Mouse (Mus musculus): Measurements from ENCODE around the gene Mrpl27.
"Not testable (repeated sequence)": the region's sequence is repeated elsewhere in the genome, so short reads cannot be mapped to it uniquely, and the experiment has no call there.

Mrpl27 gene

DNA sequence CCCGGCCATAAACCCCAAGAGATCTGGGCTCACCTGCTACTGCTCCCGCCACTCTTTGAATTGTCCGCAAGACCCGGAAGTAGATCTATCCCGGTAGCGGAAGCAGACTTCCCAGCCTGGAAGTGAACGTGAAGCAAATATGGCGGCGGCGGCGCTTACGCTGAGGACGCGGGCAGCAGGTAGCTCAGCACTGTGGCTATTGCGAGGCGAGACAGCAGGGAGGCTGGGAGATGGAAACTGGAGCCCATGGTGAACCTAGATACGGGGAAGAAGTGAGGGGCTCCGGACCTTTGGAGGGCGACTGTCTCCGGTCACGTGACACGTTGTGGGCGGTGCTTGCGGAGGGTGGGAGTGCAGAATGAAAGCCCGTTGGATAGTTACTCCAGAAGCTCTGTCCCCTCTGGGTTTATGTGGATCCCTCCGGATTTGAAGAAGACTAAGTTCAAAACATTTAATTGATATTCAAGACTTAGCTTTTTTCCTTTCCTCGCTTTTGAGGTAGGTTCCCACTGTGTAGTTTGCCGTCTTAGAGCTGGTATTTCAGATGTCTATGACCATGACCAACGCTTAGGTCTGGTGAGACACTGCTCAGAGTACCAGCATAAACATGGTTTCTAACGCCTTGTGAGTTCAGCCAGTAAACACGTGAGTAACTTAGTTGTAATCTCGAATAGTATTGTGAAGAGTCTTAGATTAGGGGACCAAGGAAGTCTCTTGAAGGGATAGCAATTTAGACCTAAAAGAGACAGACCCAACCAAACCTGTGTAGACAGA is at the start of gene Mrpl27, which contains the start of gene Eme1:
Gene Mrpl27, plus strand, starts transcription at position 105 of the 774 bp plus-strand sequence.
Gene Eme1, minus strand, starts transcription at position 302 of the 774 bp plus-strand sequence.
- DNase-seq (ENCODE audit: low read depth, low spot score), result peak; percentile 64

- no peak for DNase-seq (ENCODE audit: low read depth, low spot score)
Observed at GRCm38 (mm10) chr11:94610744-94611740, 42.5 kb upstream of the Mrpl27 start.

- no peak for DNase-seq (ENCODE audit: low read depth, low spot score)
Observed at GRCm38 (mm10) chr11:94614603-94615002, 39.0 kb upstream of the Mrpl27 start.

GRCm38 (mm10) chr11:94615494-94615893 is 38.1 kb upstream of the Mrpl27 start:
- no peak for DNase-seq (ENCODE audit: low read depth, low spot score)

GRCm38 (mm10) chr11:94617646-94618045 is 35.9 kb upstream of the Mrpl27 start:
- no peak for DNase-seq (ENCODE audit: low read depth, low spot score)

DNA sequence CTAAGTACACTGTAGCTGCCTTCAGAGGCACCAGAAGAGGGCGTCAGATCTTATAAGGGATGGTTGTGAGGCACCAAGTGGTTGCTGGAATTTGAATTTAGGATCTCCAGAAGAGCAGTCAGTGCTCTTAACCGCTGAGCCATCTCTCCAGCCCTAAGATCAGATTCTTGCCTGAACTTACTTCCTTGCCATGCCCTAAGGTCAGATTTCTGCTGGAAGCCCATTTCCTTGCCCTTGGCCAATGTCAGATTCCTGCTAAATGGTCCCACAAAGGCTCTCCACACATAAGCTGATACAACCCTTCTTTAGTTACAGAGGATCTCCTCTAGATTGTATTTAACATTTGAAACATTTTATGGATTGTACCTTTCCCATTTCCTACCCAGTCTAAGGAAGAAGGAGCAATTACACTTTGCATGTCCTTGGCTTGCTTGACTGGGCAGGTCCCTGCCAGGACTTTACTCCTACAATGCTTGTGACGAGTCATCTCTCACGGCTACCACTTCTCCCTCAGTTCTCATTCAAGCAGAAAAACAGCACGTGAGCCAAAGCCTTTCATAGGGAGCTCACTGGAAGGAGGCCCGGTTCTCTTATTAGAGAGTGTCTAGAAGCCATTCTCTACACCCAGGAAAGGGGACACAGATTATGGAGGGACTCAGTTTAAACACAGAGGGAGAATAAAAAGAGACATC is 32.7 kb upstream of the Mrpl27 start:
- DNase-seq (ENCODE audit: low read depth, low spot score), result no peak

- no peak for DNase-seq (ENCODE audit: low read depth, low spot score)
Observed at GRCm38 (mm10) chr11:94621458-94621852, 32.1 kb upstream of the Mrpl27 start.

GRCm38 (mm10) chr11:94622162-94622561 is 31.4 kb upstream of the Mrpl27 start:
- no peak for DNase-seq (ENCODE audit: low read depth, low spot score)

DNA sequence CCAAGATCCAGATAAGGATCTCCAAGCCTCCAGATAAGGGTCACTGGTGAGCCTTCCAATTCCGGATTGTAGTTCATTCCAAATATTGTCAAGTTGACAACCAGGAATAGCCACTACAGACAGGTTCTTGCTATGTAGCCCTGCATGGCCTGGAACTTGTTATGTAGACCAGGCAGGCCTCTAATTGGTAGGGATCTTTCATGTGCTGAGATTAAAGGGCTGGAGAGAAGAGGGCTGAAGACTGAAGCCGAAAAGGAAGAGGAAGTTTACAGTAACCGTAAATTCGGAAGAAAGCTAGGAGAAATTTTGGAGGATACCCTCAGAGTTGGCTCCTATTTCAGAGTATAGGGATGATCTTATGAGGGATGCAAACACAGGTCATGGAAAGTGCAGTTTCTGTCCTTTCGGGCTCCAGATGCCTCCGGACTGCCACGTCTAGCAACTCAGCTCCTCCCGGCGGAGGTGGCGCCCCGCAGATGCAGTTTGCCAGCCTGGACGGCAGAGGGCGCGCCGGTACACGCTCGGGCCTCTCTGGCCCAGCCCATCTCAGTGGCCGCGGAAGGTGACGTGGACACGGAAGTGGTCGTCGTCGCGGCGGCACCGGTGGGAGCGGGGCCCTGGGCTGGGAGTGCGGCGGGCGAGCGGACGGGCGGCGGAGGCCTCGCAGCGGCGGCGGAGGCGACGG is 24.2 kb upstream of the Mrpl27 start, which contains the start of gene Lrrc59:
Gene Lrrc59, plus strand, starts transcription at position 569 of the 685 bp plus-strand sequence.
- peak; percentile 68 for DNase-seq (ENCODE audit: low read depth, low spot score)

GRCm38 (mm10) chr11:94629884-94630198 is 23.7 kb upstream of the Mrpl27 start:
- DNase-seq (ENCODE audit: low read depth, low spot score), result no peak

- no peak for DNase-seq (ENCODE audit: low read depth, low spot score)
Observed at GRCm38 (mm10) chr11:94630199-94631011, 23.2 kb upstream of the Mrpl27 start.

DNA sequence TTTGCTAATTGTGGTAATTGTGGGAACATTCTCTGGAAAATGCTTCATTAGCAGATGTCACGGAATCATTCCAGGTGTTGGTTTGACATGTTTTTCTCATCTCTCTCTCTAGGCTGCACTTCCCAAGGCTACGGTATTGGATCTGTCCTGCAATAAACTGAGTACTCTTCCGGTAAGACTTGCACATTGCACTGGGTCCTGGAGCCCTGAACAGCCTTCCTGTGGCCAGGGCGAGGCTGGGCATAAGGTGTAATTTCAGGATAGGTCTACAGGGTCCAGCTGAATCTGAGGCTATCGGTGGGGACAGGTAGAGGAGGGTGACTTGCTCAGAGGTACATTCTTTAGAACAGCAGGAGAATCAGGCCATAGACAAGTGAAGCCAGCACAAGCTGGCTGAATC is 21.6 kb upstream of the Mrpl27 start:
- DNase-seq (ENCODE audit: low read depth, low spot score), result no peak

DNA sequence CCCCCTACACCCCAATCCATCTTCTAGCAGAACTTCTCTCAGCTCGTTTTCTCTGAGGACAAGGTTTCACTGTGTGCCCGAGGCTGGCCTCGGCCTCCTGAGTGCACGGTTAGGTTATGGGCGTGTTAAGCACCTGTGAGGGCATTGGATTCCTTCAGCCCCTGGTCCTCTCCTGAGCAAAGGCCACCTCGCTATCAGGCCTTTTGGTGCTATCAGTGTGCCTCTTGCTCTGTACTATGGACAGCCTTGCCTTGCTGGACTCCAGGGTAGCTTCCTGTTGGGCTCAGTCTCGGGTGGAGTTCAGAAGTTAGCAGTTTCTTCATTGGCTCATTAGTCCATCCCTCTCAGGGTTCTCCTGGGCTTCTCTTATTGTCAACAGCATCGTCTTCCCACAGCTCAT is 20.6 kb upstream of the Mrpl27 start:
- no peak for DNase-seq (ENCODE audit: low read depth, low spot score)

GRCm38 (mm10) chr11:94634431-94634830 is 19.1 kb upstream of the Mrpl27 start:
- DNase-seq (ENCODE audit: low read depth, low spot score), result no peak

GRCm38 (mm10) chr11:94644461-94645219 is 8.9 kb upstream of the Mrpl27 start:
- DNase-seq (ENCODE audit: low read depth, low spot score), result no peak

DNA sequence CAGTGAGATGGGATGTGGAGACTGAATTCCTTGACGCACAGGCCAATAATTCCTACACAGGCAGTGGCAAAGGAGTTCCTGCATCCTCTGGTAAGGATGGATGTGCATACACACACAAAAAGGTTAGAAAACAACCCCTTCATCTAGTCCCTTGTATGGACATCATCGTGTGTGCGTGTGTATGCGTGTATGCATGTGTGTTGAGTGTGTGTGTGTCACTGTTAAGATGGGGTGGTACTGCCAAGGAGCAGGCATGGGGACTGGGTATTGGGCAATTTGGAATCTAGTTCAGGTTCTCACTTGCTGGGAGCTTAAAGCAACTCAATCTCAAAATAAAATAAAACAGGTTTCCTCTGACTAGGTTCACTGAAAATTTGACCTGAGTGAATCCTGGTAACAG is 7.1 kb upstream of the Mrpl27 start:
- no peak for DNase-seq (ENCODE audit: low read depth, low spot score)

GRCm38 (mm10) chr11:94651241-94651640 is 2.3 kb upstream of the Mrpl27 start:
- not testable (repeated sequence) for DNase-seq (ENCODE audit: low read depth, low spot score)

DNA sequence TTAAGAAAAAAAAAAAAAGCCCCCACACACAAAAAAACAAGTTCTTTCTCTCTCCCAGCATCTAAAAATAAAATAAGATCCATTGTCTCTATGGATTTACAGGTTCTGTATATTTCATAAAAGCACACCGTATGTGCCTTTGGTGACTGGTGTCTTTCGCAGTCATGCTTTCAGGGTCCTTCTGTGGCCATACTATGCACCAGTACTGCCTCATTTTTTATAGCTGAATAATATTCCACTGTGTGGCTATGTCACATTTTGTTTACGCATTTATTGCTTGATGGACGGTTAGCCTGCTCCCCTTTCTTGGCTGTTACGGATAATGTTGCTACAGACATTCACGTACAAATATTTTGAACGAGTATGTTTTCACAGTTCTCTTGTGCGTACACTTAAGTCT is 594 bp upstream of the Mrpl27 start:
- DNase-seq (ENCODE audit: low read depth, low spot score), result no peak

DNA sequence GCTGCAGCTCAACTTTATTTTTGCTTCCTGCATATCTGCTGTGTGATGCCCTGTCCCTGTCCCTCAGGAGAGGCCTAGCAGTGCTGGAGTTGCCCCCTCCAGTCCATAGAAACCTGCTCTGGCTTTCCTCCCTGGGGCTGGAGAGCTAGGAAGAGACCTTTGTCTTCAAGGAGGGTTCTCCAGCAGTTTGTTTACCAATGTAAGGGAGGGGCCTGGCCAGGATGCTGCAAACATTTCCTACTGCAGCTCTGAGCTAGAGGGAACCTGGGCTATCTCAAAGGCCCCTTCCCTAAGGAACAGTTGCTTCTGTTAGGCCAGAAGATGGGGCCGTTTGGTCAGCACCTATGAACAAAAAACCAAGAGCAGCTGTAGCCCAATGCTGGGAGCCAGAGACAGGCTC is 7.8 kb downstream of the Mrpl27 start:
- DNase-seq (ENCODE audit: low read depth, low spot score), result no peak

- no peak for DNase-seq (ENCODE audit: low read depth, low spot score)
Observed at GRCm38 (mm10) chr11:94665281-94665680, 11.7 kb downstream of the Mrpl27 start.

Measured in brain, embryonic 18.5 days (tissue).